Mouse (Mus musculus) thymus, adult 2 months (tissue): ENCODE measurements at regions not wholly inside any gene's neighbourhood (a gene's known extent, or its start where the extent isn't known, plus 50 kb on each side); places are given as distances from the start of the nearest gene placed in this dataset.

ENCODE experiments used
- DNase-seq: peaks from one replicate; pipeline ENCODE4 v3.0.0; 2021
- H3K27ac ChIP-seq: fragments of 200-500 bp; 2 replicates; pipeline ENCODE4 v1.5.1; 2012; ENCODE audit warnings: low read length, control low read depth; ENCODE audit not compliant: control insufficient read depth, insufficient read depth
- H3K27me3 ChIP-seq: fragments of 200-500 bp; 2 replicates; pipeline ENCODE4 v1.6.1; 2012; ENCODE audit warnings: mild to moderate bottlenecking, low read length, moderate library complexity, mixed read lengths; ENCODE audit not compliant: control insufficient read depth, insufficient read depth
- H3K36me3 ChIP-seq: fragments of 200-500 bp; 2 replicates; pipeline ENCODE4 v1.6.1; 2012; ENCODE audit warnings: mild to moderate bottlenecking, low read length, moderate library complexity; ENCODE audit not compliant: control insufficient read depth, insufficient read depth
- H3K4me1 ChIP-seq: fragments of 200-500 bp; replicated peaks from 2 replicates; pipeline ENCODE4 v1.6.1; 2012; ENCODE audit warnings: low read length; ENCODE audit not compliant: control insufficient read depth, insufficient read depth
- H3K4me3 ChIP-seq: fragments of 200-500 bp; 2 replicates; pipeline ENCODE4 v1.5.1; 2012; ENCODE audit warnings: mild to moderate bottlenecking, low read length, control low read depth, moderate library complexity; ENCODE audit not compliant: control insufficient read depth, insufficient read depth
- CTCF ChIP-seq: fragments of 200-500 bp; IDR thresholded peaks from 2 replicates; pipeline ENCODE4 v1.5.1; 2012; ENCODE audit warnings: mild to moderate bottlenecking, control low read depth, low read length, moderate library complexity, borderline replicate concordance; ENCODE audit not compliant: control insufficient read depth, poor library complexity, insufficient read depth; ENCODE audit errors: extremely low read depth
- POLR2A ChIP-seq: fragments of 200-500 bp; IDR thresholded peaks from 2 replicates; pipeline ENCODE4 v1.6.1; 2012; ENCODE audit warnings: mild to moderate bottlenecking, low read length, control low read depth, moderate library complexity; ENCODE audit not compliant: control insufficient read depth, poor library complexity, insufficient read depth; ENCODE audit errors: extremely low read depth
- WGBS: fragments of 180-500 bp; shearing (Covaris S2); methylation state at CpG from one replicate; pipeline ENCODE4 v1.1.7; 2018; 5-methylcytosine and 5-hydroxymethylcytosine counted together

DNA sequence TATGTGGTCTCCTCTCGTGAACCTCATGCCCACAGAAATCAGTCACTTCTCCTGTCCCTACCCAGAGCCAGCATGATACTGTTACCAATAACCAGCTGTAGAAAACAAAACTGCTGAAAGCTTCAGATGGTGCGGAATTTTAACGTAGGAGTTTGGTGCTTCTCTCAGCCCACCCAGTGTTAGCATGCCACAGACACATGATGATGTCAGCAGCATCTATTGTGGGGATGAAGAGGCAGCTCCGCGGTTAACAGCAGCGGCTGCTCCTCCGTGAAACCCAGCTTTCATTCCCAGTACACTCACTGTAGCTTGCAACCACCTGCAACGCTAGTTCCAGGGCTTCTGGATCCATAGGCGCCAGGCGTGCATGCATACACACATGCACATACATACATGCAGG, 83.5 kb upstream of the Ctnnb1 start:
- no peak for TF ChIP-seq POLR2A
- no peak for TF ChIP-seq CTCF
- Histone ChIP-seq H3K36me3 (no peaks in the 10 kb centered on the region), H3K27ac (no peak overlapping the region), H3K4me1 (no peaks in the 10 kb centered on the region), H3K27me3 (no peaks in the 10 kb centered on the region), H3K4me3 (no peak overlapping the region)
- no peak for DNase-seq
- 88% methylated on average over 10 of the region's 10 CpGs for WGBS

DNA sequence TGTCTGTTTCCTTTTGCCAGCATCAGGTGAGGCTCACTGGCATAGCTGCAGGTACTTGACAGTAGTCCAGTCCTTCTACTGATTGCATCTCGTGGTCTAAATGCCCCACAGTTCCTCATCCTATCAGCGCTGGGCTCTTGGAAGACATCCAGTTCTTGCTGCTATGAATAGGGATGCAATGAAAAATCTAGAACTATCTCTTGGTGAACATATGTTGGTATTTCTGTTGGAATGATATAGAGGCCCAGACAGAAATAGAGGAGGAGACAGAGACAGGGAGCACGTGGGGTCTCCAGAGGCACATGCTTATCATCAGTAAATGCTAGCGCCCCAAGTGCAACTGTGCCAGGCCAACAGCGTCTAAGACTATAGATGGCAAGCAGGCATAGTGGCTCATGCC, 81.4 kb upstream of the Ctnnb1 start:
- no peak overlapping the region for H3K27ac ChIP-seq
- H3K36me3 ChIP-seq: no peaks in the 10 kb centered on the region
- TF ChIP-seq CTCF (no peak), POLR2A (no peak)
- H3K27me3 ChIP-seq: no peaks in the 10 kb centered on the region
- H3K4me3 ChIP-seq: no peak overlapping the region
- no peak for DNase-seq
- 73% methylated on average over 5 of the region's 5 CpGs for WGBS
- H3K4me1 ChIP-seq: no peaks in the 10 kb centered on the region

DNA sequence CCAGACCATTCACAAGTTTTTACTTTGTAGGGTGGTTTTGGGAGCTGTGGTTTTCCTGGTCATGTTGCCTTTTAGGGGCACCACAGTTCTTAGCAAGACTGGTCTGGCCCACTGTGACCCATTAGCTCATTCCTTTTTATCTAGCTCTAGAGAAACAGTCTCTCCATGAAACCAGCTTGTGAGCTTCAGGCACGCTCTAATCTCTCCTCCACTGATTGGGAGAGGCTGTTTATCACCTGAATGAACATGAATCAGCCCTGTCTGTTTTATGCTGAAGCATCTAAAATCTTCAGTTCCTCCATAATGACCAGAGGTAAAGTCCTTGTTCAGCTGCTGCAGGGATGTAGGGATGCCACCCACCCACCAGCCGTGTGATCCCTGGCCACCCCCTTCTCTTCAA, 80.1 kb upstream of the Ctnnb1 start:
- H3K27ac ChIP-seq: no peak overlapping the region
- TF ChIP-seq POLR2A: no peak
- TF ChIP-seq CTCF: no peak

DNA sequence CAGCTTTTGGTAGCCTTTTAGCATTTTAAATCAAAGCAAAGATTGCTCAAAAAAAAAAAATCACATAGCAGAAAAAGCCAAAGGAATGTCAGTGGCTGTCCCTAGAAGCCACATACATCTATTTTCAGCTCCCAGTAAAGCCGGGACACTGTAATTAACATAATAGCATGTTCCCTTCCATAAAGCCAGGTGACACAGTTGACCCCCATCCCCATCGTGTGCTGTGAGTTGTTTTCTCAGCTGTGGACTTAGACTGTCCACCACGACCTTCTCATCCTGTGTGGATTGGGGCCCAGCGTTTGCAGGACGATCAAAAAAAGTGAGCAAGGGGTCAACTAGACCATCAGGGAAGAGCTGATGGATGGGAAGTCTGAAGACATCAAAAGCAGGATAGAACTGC, 78.9 kb upstream of the Ctnnb1 start:
- H3K27me3 ChIP-seq: no peaks in the 10 kb centered on the region
- H3K27ac ChIP-seq: no peak overlapping the region
- H3K4me1 ChIP-seq: no peaks in the 10 kb centered on the region
- 89% methylated on average over 5 of the region's 5 CpGs for WGBS
- no peak overlapping the region for H3K4me3 ChIP-seq
- DNase-seq: no peak
- TF ChIP-seq POLR2A (no peak), CTCF (no peak)
- no peaks in the 10 kb centered on the region for H3K36me3 ChIP-seq

More for the DNA sequence above, 80.1 kb upstream of the Ctnnb1 start:
- no peaks in the 10 kb centered on the region for H3K36me3 ChIP-seq
- H3K4me3 ChIP-seq: no peak overlapping the region
- H3K4me1 ChIP-seq: no peaks in the 10 kb centered on the region
- no peak for DNase-seq
- no peaks in the 10 kb centered on the region for H3K27me3 ChIP-seq
- 100% methylated on average over 2 of the region's 2 CpGs for WGBS

DNA sequence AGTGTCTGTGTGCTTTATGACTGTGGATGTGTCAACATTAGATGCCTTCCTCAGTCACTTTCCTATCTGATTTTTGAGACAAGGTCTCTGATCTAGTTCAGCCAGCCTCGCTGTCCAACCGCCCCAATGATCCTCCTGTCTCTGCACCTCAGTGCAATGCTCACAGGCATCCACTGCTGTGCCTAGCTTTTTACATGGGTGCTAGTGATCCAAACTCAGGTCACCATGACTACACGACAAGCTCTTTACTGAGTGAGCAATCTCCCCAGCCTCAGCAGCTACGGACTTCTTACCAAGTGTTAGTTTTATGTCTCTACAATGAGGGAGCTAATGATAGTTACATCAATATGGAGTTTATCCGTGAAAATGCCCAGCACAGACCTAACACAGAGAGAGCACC, 77.1 kb upstream of the Ctnnb1 start:
- H3K27ac ChIP-seq: no peak overlapping the region
- no peak overlapping the region for H3K4me3 ChIP-seq
- TF ChIP-seq CTCF: no peak
- no peak for TF ChIP-seq POLR2A
- DNase-seq: no peak
- H3K36me3 ChIP-seq: no peaks in the 10 kb centered on the region
- WGBS: 96% methylated on average over 5 of the region's 5 CpGs
- H3K4me1 ChIP-seq: no peaks in the 10 kb centered on the region
- H3K27me3 ChIP-seq: no peaks in the 10 kb centered on the region

DNA sequence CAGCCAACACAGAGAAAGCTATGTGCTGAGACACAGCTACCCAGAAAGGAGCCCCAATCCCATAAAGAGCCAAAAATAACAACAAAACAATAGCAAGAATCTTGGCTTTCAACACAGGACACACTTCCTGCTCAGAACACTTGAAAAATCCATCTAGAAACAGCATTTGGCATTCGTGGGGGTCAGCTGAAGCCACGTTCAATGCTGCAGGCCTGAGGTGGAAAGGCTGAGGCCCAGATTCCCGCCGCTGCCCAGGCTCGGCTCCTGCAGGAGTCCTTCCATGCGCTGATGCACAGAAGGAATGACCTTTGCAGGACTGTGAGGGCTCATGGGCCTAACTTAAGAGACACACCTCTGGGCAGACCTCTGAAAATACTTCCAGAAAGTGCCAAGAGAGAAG, 76.4 kb upstream of the Ctnnb1 start:
- WGBS: 92% methylated on average over 6 of the region's 6 CpGs
- no peak for TF ChIP-seq CTCF
- no peak for TF ChIP-seq POLR2A
- Histone ChIP-seq H3K4me3 (no peak overlapping the region), H3K36me3 (no peaks in the 10 kb centered on the region), H3K27ac (no peak overlapping the region), H3K4me1 (no peaks in the 10 kb centered on the region), H3K27me3 (no peaks in the 10 kb centered on the region)
- DNase-seq: no peak

DNA sequence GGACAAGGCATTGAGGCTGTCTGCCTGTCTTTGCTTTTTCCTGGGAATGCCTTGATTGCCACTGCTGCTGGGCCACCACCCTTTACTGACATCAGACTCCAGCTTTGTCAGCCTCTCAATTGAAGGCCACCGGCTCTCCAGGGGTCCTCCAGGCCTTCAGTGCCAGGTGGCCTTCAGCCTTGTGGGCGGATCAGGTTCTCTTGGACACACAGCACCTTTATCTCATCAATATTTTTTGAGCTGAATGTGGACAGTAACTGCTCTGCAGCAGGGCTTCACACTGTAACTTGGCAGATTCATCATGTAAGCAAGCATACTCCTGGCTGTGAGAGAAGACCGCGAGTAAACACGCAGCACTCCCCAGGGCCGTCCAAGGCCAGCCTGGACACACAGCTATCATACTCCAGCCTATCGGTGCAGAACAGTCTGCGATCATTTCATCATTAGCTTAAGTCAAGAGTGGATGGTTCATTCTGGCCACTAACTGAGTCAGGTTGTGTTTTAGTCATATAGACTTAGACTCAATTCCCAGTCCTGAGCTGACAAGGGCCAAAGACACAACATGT, 75.9 kb upstream of the Ctnnb1 start:
- WGBS: 91% methylated on average over 8 of the region's 8 CpGs
- no peak for DNase-seq
- Histone ChIP-seq H3K27me3 (no peaks in the 10 kb centered on the region), H3K4me3 (no peak overlapping the region), H3K4me1 (no peaks in the 10 kb centered on the region), H3K36me3 (no peaks in the 10 kb centered on the region), H3K27ac (no peak overlapping the region)
- TF ChIP-seq POLR2A (no peak), CTCF (no peak)
